Mouse (Mus musculus): Measurements from ENCODE around the gene Btnl1.
A peak's percentile ranks its signal among the peaks of the same experiment; 100 is the strongest.

Btnl1 gene

DNA sequence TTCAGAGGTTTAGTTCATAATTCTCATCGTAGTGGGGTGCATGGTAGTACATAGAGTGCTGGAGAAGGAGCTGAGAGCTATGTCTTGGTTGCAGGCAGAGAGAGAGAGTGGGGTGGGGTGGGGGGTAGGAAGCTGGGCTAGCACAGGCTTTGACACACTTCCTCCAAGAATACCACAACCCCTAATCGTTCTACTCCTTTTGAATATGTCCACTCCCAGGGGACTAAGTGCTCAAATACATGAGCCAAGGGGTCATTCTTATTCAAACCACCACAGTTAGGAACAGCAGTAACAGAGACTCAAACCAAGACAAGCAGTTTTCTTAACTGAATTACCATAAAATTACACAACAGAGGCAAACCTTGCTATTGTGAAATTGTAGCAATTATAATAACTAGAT, 9.7 kb downstream of the Btnl1 start:
- no peak for DNase-seq

DNA sequence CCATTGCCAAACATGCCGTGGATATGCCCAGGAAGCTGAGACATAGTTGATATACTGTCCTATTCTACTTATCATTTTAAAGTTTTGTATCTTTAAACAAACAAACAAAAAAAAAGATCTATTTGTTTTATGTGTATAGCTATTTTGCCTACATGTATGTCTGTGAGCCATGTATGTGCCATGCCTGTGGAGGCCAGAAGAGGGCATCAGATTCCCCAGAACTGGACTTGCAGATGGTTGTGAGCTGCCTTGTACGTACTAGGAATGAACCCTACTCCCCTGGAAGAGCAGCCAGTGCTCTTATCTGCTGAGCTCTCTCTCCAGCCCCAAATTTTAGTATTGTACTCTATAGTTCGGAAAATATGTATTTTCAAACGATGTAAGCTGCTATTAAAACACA, 11.6 kb downstream of the Btnl1 start:
- peak; percentile 73 for DNase-seq

DNA sequence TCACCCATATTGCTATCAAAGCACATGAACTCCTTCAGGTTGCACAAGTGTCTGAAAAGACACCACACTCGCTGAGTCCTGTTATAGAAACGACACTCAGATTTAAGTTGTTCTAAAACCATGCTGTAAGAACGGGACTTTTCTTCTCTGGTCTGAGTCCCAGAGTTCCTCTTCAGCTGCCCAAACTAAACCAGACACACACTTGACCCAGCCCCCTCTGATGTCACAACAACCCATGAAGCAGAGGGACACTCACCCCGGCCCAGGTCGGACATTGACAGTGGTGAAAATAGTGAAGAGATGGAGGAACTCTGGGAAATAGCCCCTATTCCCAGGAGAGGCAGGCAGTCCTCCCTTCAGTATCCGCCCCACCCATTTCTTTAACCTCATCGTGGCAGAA, 14.6 kb downstream of the Btnl1 start:
- DNase-seq, result no peak

- peak; percentile 25 for DNase-seq
Measured at GRCm38 (mm10) chr17:34392321-34392720, 15.4 kb downstream of the Btnl1 start.

DNA sequence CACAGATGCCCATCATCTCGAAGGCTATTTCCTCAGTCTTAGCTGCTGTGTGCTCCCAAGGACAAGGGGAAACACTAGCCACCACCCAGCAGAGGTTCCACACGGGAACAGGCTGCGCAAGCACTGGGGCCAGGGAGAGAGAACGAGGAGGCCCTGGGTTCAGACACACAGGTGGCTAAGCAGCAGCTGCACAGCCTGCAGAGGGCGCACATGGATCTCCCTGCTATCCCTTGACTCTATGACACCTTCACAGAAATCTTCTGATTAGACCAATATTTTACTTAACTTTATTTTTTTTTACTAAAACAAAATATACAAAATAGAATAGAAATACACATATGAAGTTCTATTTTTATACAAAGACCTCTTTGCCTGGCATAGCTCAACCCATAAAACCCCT, 20.4 kb downstream of the Btnl1 start:
- DNase-seq, result peak; percentile 46

DNA sequence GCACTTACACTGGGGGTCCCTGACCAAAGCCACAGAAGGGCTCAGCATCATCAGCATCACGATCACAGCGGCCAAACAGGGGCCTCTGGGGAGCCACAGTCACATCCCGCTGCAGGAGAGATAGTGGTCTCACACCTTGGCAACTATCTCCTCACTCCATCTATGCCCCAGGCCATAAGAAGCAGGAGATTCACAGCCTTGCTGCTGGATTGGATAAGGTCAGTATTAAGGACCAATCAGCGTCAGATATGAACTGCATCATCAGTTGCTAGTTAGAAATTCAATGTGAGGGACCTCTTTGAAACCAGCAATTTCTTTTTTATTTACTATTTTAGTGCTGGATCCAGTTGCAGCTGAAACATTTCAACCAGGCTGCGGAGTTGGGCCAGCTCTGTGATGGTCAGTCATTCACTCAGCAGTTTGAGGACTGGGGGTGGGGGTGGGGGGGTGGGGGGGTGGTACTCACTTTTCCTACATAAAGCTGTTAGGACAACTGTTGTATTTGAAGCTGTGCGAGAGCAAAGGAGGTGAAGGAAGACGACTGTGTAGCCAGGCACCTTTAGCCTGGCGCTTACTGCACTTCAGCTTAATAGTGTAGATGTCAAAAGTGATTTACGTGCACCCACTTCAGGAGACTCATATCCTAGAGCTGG, 21.3 kb downstream of the Btnl1 start:
- DNase-seq, result peak; percentile 94

- peak; percentile 87 for DNase-seq
Measured at GRCm38 (mm10) chr17:34398711-34399393, 21.9 kb downstream of the Btnl1 start, which contains the start of gene BC051142. BC051142 (plus strand) TSS chr17:34398820.

DNA sequence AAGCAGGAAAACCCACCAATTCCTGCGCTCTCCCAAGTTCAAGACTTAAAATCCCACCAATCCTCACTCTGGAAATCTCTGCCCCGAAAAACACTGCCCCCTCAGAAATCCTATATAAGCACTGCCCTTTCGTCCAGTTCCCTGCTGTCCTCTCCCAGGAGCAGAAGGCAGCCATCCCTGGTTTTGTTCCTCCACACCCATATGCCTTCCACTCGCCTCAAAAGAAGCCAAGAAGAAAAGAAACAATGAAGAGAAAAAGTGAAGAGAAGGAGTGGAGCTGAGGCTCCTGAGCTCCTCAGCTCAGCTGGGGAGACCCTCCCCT, 22.4 kb downstream of the Btnl1 start:
- DNase-seq, result no peak

GRCm38 (mm10) chr17:34411117-34411516, 34.2 kb downstream of the Btnl1 start:
- DNase-seq, result peak; percentile 82

DNA sequence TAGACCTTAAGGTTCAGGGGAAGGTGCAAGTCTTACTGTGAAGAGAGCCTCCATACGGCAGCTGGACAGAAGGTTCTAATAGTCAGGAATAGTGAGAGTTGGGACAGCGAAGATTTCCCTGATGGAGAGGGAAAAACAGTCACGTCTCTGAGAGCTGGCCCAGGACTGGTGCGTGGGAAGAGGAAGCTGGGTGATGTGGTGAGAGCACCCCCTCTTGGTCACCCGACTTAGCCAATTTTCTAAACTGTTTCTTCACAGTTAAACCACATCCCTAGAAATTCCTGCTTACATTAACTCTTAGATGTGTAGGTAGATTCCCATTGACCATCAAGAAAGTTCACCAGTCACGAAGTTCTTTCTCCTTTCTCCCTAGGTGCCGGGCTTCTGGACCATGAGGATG, 43.1 kb downstream of the Btnl1 start:
- no peak for DNase-seq

DNA sequence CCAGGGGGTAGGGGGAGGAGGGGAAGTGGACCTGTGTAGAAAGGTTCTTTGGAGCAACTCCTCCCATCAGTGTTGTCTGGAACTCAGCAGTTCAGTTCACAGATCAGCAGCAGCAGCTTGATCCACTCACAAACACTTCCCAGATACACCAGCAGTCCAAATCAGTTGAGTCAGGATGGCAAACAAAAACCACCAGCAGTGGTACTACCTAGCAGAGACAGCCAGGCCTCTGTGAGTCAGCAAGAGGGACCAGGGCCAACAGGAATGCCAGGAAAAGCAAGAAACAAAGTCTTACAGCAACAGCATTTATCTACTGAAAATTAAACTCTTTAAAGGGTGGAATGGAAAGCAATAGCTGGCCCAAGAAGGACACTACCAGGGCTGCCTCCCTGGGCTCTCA, 50.7 kb downstream of the Btnl1 start:
- DNase-seq, result no peak

All from lung, postnatal 36 days (tissue).